ENCODE assay signal across 39 mouse cellular contexts in the genomic region with DNA sequence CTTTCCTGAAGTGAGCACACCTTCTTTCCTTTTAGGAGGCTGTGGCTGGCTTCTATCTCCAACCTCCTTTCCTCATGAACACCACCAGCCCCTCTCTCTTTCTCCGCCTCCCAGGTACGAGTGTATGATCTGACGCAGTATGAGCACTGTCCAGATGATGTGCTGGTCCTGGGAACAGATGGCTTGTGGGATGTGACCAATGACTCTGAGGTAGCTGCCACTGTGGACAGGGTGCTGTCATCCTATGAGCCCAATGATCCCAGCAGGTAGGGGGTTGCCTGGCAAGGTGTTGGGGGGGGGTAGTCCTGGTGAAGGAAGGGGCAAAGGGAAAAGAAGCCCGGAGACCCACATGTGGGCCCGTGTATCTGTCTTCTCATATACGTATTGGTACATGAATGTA. TPM values are rescaled to one million over a fixed set of nuclear protein-coding genes. Genes with fewer than 3 reads are reported as not detected.
"Had no signal": no experiment of that assay in that cellular context is flagged by ENCODE, and none has a peak within 500 bp of the region (broad histone marks: within the 10 kb centered on the region; RNA-seq: fewer than 3 reads in every experiment).

No protein-coding gene starts in this region.

- H3K36me3 ChIP-seq: heart, embryonic 15.5 days; hindbrain, embryonic 10.5 days; hindbrain, embryonic 12.5 days; hindbrain, embryonic 13.5 days; hindbrain, embryonic 15.5 days; intestine, embryonic 15.5 days; kidney, embryonic 15.5 days had no signal

- H3K9ac ChIP-seq: heart, embryonic 12.5 days; heart, embryonic 15.5 days; hindbrain, embryonic 12.5 days; hindbrain, embryonic 13.5 days; hindbrain, embryonic 15.5 days; intestine, embryonic 15.5 days; kidney, embryonic 15.5 days had no signal

- H3K27ac ChIP-seq: heart, embryonic 10.5 days; heart, embryonic 13.5 days; heart, embryonic 15.5 days; hindbrain, embryonic 10.5 days; hindbrain, embryonic 12.5 days; hindbrain, embryonic 13.5 days; hindbrain, embryonic 15.5 days; hindbrain, postnatal 0 days; intestine, embryonic 15.5 days; kidney, postnatal 0 days; layer of hippocampus, adult 2 months; left cerebral cortex, adult 2 months had no signal

- H3K9me3 ChIP-seq: heart, embryonic 10.5 days; heart, embryonic 12.5 days; heart, embryonic 13.5 days; heart, embryonic 15.5 days; hindbrain, embryonic 10.5 days; hindbrain, embryonic 12.5 days; hindbrain, embryonic 13.5 days; hindbrain, embryonic 15.5 days; intestine, embryonic 15.5 days; kidney, embryonic 15.5 days had no signal

- H3K4me3 ChIP-seq: heart, embryonic 10.5 days; heart, embryonic 12.5 days; heart, embryonic 13.5 days; heart, embryonic 15.5 days; hindbrain, embryonic 10.5 days; hindbrain, embryonic 12.5 days; hindbrain, embryonic 13.5 days; hindbrain, embryonic 15.5 days; intestine, embryonic 15.5 days; kidney, embryonic 15.5 days; layer of hippocampus, adult 2 months; left cerebral cortex, adult 2 months had no signal

- DNase-seq: heart, postnatal 10 days; heart, postnatal 14 days; heart, postnatal 36 days; heart, postnatal 4 days; kidney, adult 11 months; kidney, adult 18-20 months; kidney, adult 2 months; kidney, adult 8-10 months; kidney, adult 9 months; kidney, postnatal 10 days; kidney, postnatal 14 days; kidney, postnatal 25 days; kidney, postnatal 36 days; kidney, postnatal 4 days; layer of hippocampus, adult 9-11 months; layer of hippocampus, postnatal 36 days had no signal

- H3K27me3 ChIP-seq: heart, embryonic 15.5 days had no signal

- H3K4me2 ChIP-seq: heart, embryonic 11.5 days; heart, embryonic 12.5 days; heart, embryonic 13.5 days; heart, embryonic 15.5 days; hindbrain, embryonic 12.5 days; hindbrain, embryonic 13.5 days; hindbrain, embryonic 15.5 days; intestine, embryonic 15.5 days; kidney, embryonic 15.5 days had no signal

- ATAC-seq: hindbrain, embryonic 16.5 days; hindbrain, postnatal 0 days; inflammation-experienced regulatory T-cells, adult 6 months; intestine, embryonic 15.5 days; intestine, embryonic 16.5 days; intestine, postnatal 0 days had no signal

RNA-seq across cellular contexts. Expression of a gene that starts 3.6 kb away (rescaled TPM):
- total RNA-seq: hematopoietic stem cell, adult 5-6 weeks; layer of hippocampus, adult 18-20 months; layer of hippocampus, adult 2 months; layer of hippocampus, postnatal 10 days; layer of hippocampus, postnatal 25 days; layer of hippocampus, postnatal 36 days had no signal
- polyA plus RNA-seq: hindbrain, embryonic 15.5 days; hindbrain, postnatal 0 days had no signal

RNA-seq across cellular contexts. Expression of a gene that starts 4.4 kb away (rescaled TPM):
- total RNA-seq: hematopoietic stem cell, adult 5-6 weeks had no signal
